Comparison of ENCODE assay signal across 39 mouse cellular contexts in genomic region chr11:58282518-58282917, GRCm38 (mm10). TPM values are rescaled to one million over a fixed set of nuclear protein-coding genes. Genes with fewer than 3 reads are reported as not detected.
"Had no signal": no experiment of that assay in that cellular context is flagged by ENCODE, and none has a peak within 500 bp of the region (broad histone marks: within the 10 kb centered on the region; RNA-seq: fewer than 3 reads in every experiment).

No protein-coding gene starts in this region.

- DNase-seq: gastrocnemius, postnatal 14 days; gastrocnemius, postnatal 36 days; heart, adult 18-20 months; heart, postnatal 10 days; heart, postnatal 4 days; kidney, adult 11 months; kidney, adult 2 months; kidney, adult 9 months; kidney, postnatal 14 days; kidney, postnatal 36 days; layer of hippocampus, adult 9-11 months; layer of hippocampus, postnatal 36 days; liver; liver, embryonic 13.5 days had no signal

- ATAC-seq: hindbrain, embryonic 16.5 days; intestine, embryonic 16.5 days had no signal

- H3K4me3 ChIP-seq: heart, embryonic 10.5 days; heart, embryonic 12.5 days; hindbrain, embryonic 10.5 days; hindbrain, embryonic 12.5 days; kidney, embryonic 15.5 days; limb, embryonic 10.5 days; limb, embryonic 12.5 days; liver, embryonic 13.5 days had no signal

- H3K27me3 ChIP-seq: hindbrain, embryonic 12.5 days had no signal

- H3K4me1 ChIP-seq: heart, embryonic 10.5 days; heart, embryonic 12.5 days; hindbrain, embryonic 10.5 days; hindbrain, embryonic 12.5 days; kidney, embryonic 15.5 days; limb, embryonic 10.5 days; limb, embryonic 12.5 days; liver, embryonic 13.5 days had no signal

- H3K9ac ChIP-seq: heart, embryonic 12.5 days; hindbrain, embryonic 12.5 days; hindbrain, embryonic 14.5 days; kidney, embryonic 15.5 days; limb, embryonic 12.5 days; liver, embryonic 13.5 days had no signal

- H3K9me3 ChIP-seq: heart, embryonic 10.5 days; heart, embryonic 12.5 days; hindbrain, embryonic 10.5 days; hindbrain, embryonic 12.5 days; kidney, embryonic 15.5 days; limb, embryonic 10.5 days; limb, embryonic 12.5 days; liver, embryonic 13.5 days had no signal

- H3K36me3 ChIP-seq: heart, embryonic 10.5 days; heart, embryonic 12.5 days; hindbrain, embryonic 10.5 days; hindbrain, embryonic 12.5 days; kidney, embryonic 15.5 days; limb, embryonic 10.5 days; limb, embryonic 12.5 days; liver, embryonic 13.5 days had no signal

- H3K27ac ChIP-seq: heart, embryonic 10.5 days; hindbrain, embryonic 10.5 days; hindbrain, embryonic 12.5 days; hindbrain, embryonic 14.5 days; kidney, embryonic 15.5 days; kidney, postnatal 0 days; limb, embryonic 10.5 days; limb, embryonic 12.5 days; liver, embryonic 13.5 days had no signal

- H3K4me2 ChIP-seq: heart, embryonic 12.5 days; hindbrain, embryonic 12.5 days; hindbrain, embryonic 14.5 days; kidney, embryonic 15.5 days; limb, embryonic 12.5 days; liver, embryonic 11.5 days; liver, embryonic 13.5 days had no signal

RNA-seq across cellular contexts. Expression of gene 4930438A08Rik, which starts 7.9 kb away (rescaled TPM):
- total RNA-seq: gastrocnemius, adult 18-20 months; gastrocnemius, adult 8-10 months; gastrocnemius, postnatal 14 days; gastrocnemius, postnatal 36 days; heart, adult 18-20 months; heart, adult 8-10 months; heart, postnatal 10 days; heart, postnatal 25 days; heart, postnatal 4 days; layer of hippocampus, adult 18-20 months; layer of hippocampus, adult 8-10 months; layer of hippocampus, postnatal 14 days; layer of hippocampus, postnatal 36 days; left cerebral cortex, adult 18-20 months; left cerebral cortex, adult 8-10 months; left cerebral cortex, postnatal 10 days; left cerebral cortex, postnatal 25 days had no signal
- polyA plus RNA-seq: heart, embryonic 10.5 days; heart, embryonic 12.5 days; heart, embryonic 14.5 days; hindbrain, embryonic 14.5 days; intestine, embryonic 14.5 days; intestine, embryonic 16.5 days; kidney, adult 2 months; kidney, embryonic 15.5 days; limb, embryonic 10.5 days; limb, embryonic 12.5 days had no signal
